Mouse (Mus musculus) urinary bladder, postnatal 4 days (tissue): ENCODE measurements around the gene Npm3.

ENCODE experiments used
- DNase-seq, 2 experiments: peaks; one replicate each; pipeline ENCODE4 v3.0.0; 2021 to 2022; ENCODE audit warnings: low spot score in 2 of 2

The Npm3 gene

GRCm38 (mm10) chr19:45753551-45753950 lies 4.2 kb upstream of the Npm3 start:
- no peak for DNase-seq

GRCm38 (mm10) chr19:45751881-45752280 lies 2.5 kb upstream of the Npm3 start:
- no peak for DNase-seq

- no peak for DNase-seq
Measured at GRCm38 (mm10) chr19:45748691-45749242, 624 bp downstream of the Npm3 start.

GRCm38 (mm10) chr19:45748206-45748605 lies 1.2 kb downstream of the Npm3 start:
- no peak for DNase-seq

GRCm38 (mm10) chr19:45747028-45747867 lies 2.1 kb downstream of the Npm3 start:
- DNase-seq: peak; percentile 77 to 86

GRCm38 (mm10) chr19:45746153-45747020 lies 3.0 kb downstream of the Npm3 start:
- peak in 1 of 2 experiments; percentile 54 for DNase-seq

GRCm38 (mm10) chr19:45745344-45746152 lies 3.8 kb downstream of the Npm3 start:
- no peak for DNase-seq

GRCm38 (mm10) chr19:45743619-45744018 lies 5.8 kb downstream of the Npm3 start:
- DNase-seq: no peak

GRCm38 (mm10) chr19:45742984-45743575 lies 6.3 kb downstream of the Npm3 start:
- no peak for DNase-seq

GRCm38 (mm10) chr19:45742218-45742983 lies 7.0 kb downstream of the Npm3 start, which contains the start of gene Fgf8:
Gene Fgf8 (minus strand): TSS chr19:45742915.
- DNase-seq: no peak

GRCm38 (mm10) chr19:45741431-45742217 lies 7.8 kb downstream of the Npm3 start:
- DNase-seq: no peak

- DNase-seq: no peak
Measured at GRCm38 (mm10) chr19:45740817-45741216, 8.6 kb downstream of the Npm3 start.

GRCm38 (mm10) chr19:45740233-45740632 lies 9.2 kb downstream of the Npm3 start:
- no peak for DNase-seq

GRCm38 (mm10) chr19:45738521-45738920 lies 10.9 kb downstream of the Npm3 start:
- DNase-seq: no peak

- no peak for DNase-seq
Measured at GRCm38 (mm10) chr19:45737846-45738484, 11.4 kb downstream of the Npm3 start.

GRCm38 (mm10) chr19:45737208-45737845 lies 12.1 kb downstream of the Npm3 start:
- no peak for DNase-seq

- DNase-seq: peak in 1 of 2 experiments; percentile 50
Measured at GRCm38 (mm10) chr19:45736855-45737207, 12.6 kb downstream of the Npm3 start.

- no peak for DNase-seq
Measured at GRCm38 (mm10) chr19:45736241-45736640, 13.2 kb downstream of the Npm3 start.
